Mouse (Mus musculus): ENCODE results near the gene Olfr1412. TPM values are rescaled to one million over a fixed set of nuclear protein-coding genes. Genes with fewer than 3 reads are reported as not detected.

The Olfr1412 gene
- polyA plus RNA-seq (2012; rRNA removed) = not detected in 2 replicates

GRCm38 (mm10) chr1:92585479-92585878 is at the start of gene Olfr1412:
TSS of gene Olfr1412 (plus strand) at chr1:92585779.

GRCm38 (mm10) chr1:92571022-92571421 is 14.6 kb upstream of the Olfr1412 start, which contains the start of gene Olfr1413:
TSS of gene Olfr1413 (plus strand) at chr1:92571322.

DNA sequence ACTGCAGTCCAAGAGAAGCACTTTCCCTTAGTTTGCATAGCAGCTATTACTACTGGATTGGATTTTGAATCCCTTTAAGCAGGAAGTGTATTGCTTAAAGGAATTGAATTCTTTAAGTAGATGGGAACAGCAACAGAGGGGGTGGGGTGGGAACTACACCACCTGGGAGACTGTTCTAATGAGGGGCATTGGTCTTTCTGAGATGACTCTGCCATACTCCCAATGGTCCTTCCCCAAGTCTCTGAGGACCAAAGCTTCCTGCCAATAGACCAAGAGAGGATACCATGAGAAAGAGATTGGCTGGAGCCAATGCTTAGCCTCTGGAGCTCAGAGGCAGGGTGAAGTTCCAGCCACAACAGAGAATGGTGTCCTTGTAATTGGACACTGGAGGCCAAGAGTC is 8.5 kb downstream of the Olfr1412 start, which contains the start of gene Olfr1411:
TSS of gene Olfr1411 (plus strand) at position 301 of the 400 bp plus-strand sequence.

DNA sequence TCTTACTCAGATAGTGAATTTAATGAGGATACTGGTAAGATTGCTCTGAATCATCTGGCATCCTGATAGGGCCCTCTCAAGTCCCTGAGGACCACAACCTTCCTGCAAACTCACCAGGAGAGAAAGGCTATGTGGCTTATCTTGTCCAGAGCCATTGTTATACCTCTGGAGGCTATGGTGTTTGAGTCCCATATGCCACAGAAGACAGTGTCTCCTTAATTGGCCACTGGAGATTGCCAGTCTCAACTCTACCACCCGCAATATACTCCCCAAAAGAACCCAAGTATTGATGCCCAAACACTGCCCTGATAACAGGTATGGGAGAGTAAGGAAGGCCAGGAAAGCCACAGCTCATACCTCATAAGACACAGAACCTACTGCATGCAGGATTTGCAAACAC is 19.9 kb downstream of the Olfr1412 start, which contains the start of gene Olfr1410:
TSS of gene Olfr1410 (plus strand) at position 301 of the 400 bp plus-strand sequence.

GRCm38 (mm10) chr1:92617488-92617887 is 31.9 kb downstream of the Olfr1412 start, which contains the start of gene Olfr12:
TSS of gene Olfr12 (plus strand) at chr1:92617788.

Other genes with a start within 250 kb of the Olfr1412 start
- gene Ndufa10, start 111.9 kb upstream of the Olfr1412 start, polyA plus RNA-seq (2012; rRNA removed) = 92.3 and 187 TPM in 2 replicates
- gene Olfr1416, start 100.7 kb upstream of the Olfr1412 start, polyA plus RNA-seq (2012; rRNA removed) = not detected in 2 replicates
- gene Olfr1415, start 89.7 kb upstream of the Olfr1412 start, polyA plus RNA-seq (2012; rRNA removed) = not detected in 2 replicates
- gene Olfr1414, start 67.1 kb upstream of the Olfr1412 start, polyA plus RNA-seq (2012; rRNA removed) = not detected in 2 replicates
- not detected in 2 replicates for gene Olfr1413, start 14.5 kb upstream of the Olfr1412 start, polyA plus RNA-seq (2012; rRNA removed)
- gene Olfr1411, start 8.6 kb downstream of the Olfr1412 start, polyA plus RNA-seq (2012; rRNA removed) = not detected in 2 replicates
- gene Olfr1410, start 20.0 kb downstream of the Olfr1412 start, polyA plus RNA-seq (2012; rRNA removed) = not detected in 2 replicates
- gene Olfr12, start 32.0 kb downstream of the Olfr1412 start, polyA plus RNA-seq (2012; rRNA removed) = 0.08 and 0.09 TPM in 2 replicates
- gene Cops9, start 56.2 kb downstream of the Olfr1412 start, polyA plus RNA-seq (2012; rRNA removed) = 242 and 368 TPM in 2 replicates
- gene Otos, start 63.1 kb downstream of the Olfr1412 start, polyA plus RNA-seq (2012; rRNA removed) = 0.11 and 0.12 TPM in 2 replicates
- gene Gpc1, start 245.9 kb downstream of the Olfr1412 start, polyA plus RNA-seq (2012; rRNA removed) = 72.2 and 79.8 TPM in 2 replicates